Mouse (Mus musculus): ENCODE results near the gene Nrxn2. TPM values are rescaled to one million over a fixed set of nuclear protein-coding genes. Genes with fewer than 3 reads are reported as not detected.

Nrxn2 gene
- total RNA-seq, 2 experiments from 2014 or later: 3.4 to 3.7 TPM

GRCm38 (mm10) chr19:6514940-6515339, 96.4 kb downstream of the Nrxn2 start:
- DNase-seq (ENCODE audit: low spot score in 2 of 2): no peak

DNA sequence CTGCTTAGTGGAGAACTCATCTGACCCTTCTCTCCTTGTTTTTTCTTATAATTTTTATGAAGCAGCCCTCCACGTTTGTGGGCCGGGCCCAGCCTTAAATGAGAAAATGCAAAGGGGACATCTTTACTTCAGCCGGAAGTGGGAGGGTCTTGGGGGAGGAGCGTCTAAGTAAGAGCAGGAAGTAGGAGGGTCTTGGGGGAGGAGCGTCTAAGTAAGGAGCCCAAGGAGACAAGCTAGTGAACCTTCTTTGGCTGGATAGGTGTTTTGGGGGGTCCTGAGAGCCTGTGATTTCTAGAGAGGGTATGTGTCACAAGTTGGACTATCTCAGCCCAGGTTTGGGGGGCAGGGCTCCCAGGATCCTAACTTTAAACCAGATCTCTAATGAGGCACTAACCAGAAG, 96.9 kb downstream of the Nrxn2 start:
- no peak for DNase-seq (ENCODE audit: low spot score in 2 of 2)

DNA sequence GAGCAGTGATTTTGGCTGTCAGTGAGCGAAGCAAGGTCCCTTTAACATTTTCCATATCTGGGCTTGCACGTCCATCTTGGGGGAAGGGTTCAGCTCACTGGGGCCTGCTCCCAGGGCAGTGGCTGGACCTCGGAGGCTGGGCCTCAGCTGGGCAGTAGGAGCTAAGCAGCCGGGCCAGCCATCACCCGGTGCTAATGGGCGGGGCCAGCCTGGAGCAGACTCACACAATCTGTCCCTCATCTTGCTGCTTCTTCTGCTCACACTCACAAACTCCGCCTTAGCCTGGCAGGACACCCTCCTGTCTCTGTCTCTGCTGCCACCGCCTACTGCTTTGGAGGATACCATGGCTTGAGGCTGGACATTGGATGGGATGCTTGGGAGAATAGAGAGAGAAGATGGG, 97.6 kb downstream of the Nrxn2 start:
- no peak for DNase-seq (ENCODE audit: low spot score in 2 of 2)

DNA sequence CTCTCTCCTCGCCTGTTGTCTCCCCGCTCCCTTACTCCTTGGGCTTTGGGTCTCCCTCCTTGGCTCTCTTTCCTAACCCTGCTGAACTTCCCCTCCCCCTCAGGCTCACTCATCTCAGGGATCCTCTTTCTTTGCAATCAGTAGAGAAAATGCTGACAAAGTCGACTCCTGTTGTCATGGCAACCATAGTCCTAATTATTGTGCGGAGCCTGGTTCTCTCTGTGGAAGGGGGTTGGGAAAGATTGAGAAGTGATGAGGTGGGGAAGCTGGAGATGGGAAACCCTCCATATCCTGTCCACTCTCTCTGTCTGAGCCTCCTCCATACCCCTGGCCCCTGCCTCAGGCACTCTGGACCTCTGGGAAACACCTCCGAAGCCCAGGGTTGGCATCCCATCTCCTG, 100.1 kb downstream of the Nrxn2 start:
- no peak for DNase-seq (ENCODE audit: low spot score in 2 of 2)

DNA sequence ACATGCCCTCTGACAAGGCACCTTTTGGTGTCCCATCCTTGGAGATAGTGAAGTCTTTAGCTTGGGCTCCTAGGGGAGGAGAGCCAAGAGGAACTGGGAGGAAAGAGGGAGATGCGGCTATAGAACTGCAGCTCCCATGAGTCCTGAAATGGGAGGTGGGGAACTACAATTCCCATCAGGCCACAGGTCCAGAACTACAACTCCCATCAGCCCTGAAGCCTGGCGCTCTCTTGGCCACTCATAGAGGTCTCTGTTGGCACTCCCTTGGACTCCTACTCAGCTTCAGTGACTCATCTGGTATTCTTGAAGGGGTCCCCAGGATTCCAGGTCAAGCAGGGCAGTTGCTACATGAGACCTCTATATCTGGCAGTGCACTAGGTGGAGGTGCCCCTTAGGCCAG, 101.0 kb downstream of the Nrxn2 start:
- no peak for DNase-seq (ENCODE audit: low spot score in 2 of 2)

DNA sequence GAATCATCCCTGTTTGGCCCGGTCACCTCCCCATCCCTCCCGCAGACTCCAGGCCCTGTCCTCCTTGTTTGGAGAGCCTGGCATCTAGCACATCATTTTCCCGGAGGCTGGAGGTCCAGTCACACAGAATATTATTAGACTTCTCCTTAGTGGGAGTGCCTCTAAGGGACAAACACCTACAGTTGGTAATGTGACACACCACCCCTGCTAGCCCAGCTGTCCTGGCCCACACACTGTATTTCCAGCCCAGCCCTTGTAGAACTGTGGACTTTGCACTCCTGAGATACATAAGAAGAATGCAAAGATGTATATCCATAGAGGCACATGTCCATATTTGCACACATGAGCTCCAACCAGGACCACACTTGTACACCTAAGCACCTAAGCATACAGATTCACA, 103.1 kb downstream of the Nrxn2 start:
- DNase-seq (ENCODE audit: low spot score in 2 of 2): no peak

DNA sequence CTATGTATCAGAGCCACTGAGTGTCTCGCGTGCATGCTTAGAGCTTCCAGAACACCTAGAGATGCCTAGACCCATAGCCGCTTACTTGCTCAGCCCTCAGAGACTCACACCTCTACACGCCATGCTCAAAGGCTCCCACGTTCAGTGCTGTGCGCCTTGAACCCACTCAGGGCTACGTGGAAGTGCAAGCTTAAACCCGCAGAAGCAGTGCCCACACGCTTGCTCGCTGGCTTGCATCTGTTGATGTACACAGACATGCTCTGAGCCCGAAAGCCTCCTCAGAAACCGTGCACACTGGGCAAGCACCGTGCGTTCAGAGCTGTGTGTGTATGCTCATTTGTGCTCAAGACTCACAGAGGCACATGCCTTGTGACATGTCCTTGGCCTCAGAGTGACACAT, 103.8 kb downstream of the Nrxn2 start:
- no peak for DNase-seq (ENCODE audit: low spot score in 2 of 2)

DNA sequence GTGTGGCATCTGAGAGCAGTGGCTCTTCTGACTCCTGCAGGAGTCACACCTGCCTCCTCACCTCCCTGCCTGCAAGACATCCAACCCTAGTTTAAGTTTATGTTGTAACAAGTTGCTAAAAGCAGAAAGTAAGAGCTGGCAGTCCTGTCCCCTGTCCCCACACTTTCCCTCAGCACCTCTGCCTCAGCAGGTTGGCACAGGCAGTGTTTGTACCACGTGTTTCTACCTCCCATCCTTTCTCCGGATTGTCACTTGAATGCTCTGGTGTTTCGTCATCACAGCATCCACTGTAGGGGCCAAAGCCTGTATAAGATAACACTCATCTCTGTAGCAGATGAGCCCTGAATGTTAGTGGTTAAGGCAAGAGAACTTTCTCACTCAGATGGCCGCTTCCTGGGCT, 106.5 kb downstream of the Nrxn2 start:
- DNase-seq (ENCODE audit: low spot score in 2 of 2): no peak

DNA sequence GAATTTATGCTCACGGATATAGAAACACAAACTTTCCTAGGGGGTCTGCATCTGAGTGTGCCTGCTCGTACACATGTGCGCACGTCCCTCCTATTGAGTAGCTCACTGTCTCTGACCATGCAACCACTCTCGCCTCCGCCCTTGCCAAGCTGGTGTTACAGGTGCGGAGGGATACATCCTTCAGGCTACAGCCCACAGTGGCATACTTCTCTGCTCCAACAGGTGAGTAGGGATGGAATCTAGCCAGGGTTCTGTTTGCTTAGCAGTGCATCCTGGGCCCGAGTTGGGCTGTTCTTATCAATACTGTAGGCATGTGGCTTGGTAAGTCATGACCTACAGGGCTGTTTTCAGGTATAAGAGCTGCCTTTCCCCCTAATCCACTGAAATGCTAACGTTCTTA, 107.5 kb downstream of the Nrxn2 start:
- no peak for DNase-seq (ENCODE audit: low spot score in 2 of 2)

- DNase-seq (ENCODE audit: low spot score in 2 of 2): no peak
Measured at GRCm38 (mm10) chr19:6527439-6527838, 108.9 kb downstream of the Nrxn2 start.

DNA sequence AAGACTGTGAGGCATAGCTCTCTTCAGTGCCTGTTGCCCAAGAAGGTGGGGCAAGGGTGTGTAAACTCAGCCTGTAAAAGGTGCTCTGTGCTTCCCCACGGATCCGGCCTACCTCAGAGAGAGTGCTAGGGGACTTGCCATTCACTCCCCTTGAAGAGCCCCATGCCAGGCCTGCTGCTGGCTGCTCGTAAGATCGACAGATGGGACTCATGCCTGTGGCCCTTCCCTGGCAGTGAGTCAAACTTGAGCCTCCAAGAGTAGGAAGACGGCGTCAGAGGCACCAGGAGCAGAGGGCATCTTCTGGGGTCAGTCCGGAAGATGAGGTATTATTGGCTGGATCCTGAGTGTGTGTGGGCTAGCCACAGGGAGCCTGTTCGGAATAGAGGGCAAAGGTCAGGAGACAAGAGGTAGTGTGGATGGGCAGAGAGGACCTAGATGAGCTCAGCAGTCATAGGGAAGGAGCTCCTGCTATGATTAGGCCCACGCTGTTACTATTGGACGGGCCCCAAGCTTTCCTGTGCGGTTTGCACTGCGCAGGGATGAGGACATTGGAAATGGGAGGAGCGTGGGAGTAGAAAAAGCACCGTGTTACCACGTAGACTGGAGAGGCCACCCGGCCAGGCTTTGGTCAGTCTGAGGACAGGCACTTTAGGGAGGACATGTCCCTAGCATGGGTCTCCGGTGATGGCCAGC, 109.5 kb downstream of the Nrxn2 start:
- DNase-seq (ENCODE audit: low spot score in 2 of 2): no peak

- no peak for DNase-seq (ENCODE audit: low spot score in 2 of 2)
Measured at GRCm38 (mm10) chr19:6529265-6529985, 110.9 kb downstream of the Nrxn2 start.

DNA sequence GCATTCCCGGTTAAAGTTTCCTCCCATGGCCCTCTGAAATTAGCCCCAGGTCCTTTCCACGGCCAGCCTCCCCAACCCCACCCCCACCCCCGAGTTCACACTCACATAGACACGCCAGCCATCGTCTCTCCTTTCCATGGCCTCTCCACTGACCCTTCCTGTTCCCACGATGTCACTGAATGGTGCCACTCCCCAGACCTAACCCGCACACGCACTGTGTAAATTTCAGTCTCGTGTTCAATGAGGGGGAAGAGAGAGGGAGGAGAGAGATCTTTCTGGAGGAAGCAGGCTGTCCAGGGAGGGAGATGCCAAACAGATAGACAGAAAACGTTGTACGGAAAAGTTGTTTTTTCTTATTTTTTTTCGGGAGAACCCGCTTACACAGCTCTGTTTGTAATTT, 111.8 kb downstream of the Nrxn2 start:
- no peak for DNase-seq (ENCODE audit: low spot score in 2 of 2)

GRCm38 (mm10) chr19:6531011-6531631, 112.6 kb downstream of the Nrxn2 start:
- no peak for DNase-seq (ENCODE audit: low spot score in 2 of 2)

DNA sequence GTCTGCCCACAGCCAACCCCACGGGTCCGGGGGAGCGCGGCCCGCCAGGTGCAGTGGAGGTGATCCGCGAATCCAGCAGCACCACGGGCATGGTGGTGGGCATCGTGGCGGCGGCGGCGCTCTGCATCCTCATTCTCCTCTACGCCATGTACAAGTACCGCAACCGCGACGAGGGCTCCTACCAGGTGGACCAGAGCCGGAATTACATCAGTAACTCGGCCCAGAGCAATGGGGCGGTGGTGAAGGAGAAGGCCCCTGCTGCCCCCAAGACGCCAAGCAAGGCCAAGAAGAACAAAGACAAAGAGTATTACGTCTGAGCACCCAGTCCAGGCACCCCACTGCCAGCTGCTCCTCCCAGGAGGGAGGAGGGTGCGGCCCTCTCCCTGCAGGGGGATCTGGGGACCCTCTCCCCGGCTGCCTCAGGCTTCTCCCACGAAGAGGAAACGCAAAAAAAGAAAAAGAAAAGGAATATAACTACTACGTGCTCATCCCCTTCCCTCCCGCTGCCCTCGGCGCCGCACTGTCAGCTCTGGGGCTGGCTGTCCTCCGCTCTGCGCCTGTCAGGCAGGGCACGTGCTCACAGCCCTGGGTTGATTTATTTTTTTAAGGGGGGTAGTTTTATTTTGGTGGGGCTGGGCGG, 113.4 kb downstream of the Nrxn2 start:
- no peak for DNase-seq (ENCODE audit: low spot score in 2 of 2)

- no peak for DNase-seq (ENCODE audit: low spot score in 2 of 2)
Measured at GRCm38 (mm10) chr19:6532656-6533055, 114.1 kb downstream of the Nrxn2 start.

DNA sequence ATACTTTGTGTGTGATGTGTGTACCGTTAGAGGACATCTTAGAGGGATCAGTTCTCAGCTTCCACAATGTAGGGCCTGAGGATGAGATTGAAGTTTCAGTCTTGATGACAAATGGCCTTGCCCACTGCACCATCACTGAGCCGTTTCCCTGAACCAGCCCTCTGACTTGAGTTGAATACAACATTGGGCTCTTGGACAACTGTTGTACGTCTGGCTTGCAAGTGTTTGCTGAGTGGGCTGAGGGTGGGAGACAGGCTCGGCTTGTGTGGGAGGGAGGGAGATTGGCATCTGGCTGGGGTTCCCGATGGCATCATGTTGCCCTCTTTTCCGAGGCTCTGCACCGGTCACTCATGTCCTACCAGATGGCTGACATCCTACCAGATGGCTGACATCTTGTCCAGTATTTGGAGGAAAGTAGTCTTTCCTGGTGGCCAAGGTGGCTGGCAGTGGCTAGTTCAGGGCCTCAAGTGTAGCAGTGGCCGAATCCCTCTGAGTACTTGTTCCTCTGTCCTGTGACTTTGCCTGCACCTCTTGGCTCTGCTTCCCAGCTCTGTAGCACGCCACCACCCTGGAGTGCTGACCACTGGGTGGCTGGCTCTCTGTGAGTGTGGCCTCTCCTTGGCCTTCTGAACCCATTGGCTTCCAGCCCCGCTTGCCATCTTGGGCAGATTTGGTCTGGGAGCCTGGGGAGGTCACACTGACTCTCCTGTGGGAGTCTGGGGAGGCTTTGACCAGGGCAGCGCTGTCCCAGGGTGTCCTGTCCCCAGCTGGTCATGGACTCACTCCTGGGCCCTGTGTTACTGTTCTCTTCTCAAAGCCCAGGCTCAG, 115.0 kb downstream of the Nrxn2 start:
- DNase-seq (ENCODE audit: low spot score in 2 of 2): no peak

DNA sequence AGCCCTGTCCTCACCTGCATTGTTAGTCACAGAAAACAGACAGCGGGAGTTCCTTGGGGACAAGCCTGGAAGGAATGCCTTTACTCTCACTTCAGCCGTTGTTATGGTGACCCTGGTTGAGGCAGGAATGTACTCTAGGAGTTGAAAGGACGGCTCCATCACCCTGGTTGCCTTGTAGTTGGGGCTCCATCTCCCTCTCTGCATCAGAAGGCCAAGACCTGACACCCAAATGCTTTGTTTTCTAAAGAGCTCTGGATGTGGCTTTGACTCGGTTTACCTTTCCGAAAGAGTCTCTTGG, 115.5 kb downstream of the Nrxn2 start:
- no peak for DNase-seq (ENCODE audit: low spot score in 2 of 2)

GRCm38 (mm10) chr19:6536201-6536600, 117.7 kb downstream of the Nrxn2 start:
- DNase-seq (ENCODE audit: low spot score in 2 of 2): no peak

GRCm38 (mm10) chr19:6536696-6537095, 118.2 kb downstream of the Nrxn2 start:
- no peak for DNase-seq (ENCODE audit: low spot score in 2 of 2)

- DNase-seq (ENCODE audit: low spot score in 2 of 2): no peak
Measured at GRCm38 (mm10) chr19:6537526-6537925, 119.0 kb downstream of the Nrxn2 start.
